Mouse (Mus musculus) CH12.LX (cell line): Measurements from ENCODE around the gene Rap1gap. TPM values are rescaled to one million over a fixed set of nuclear protein-coding genes. Genes with fewer than 3 reads are reported as not detected.

ENCODE experiments used
- DNase-seq: peaks from one replicate; pipeline ENCODE4 v3.0.0-alpha.2; 2013; ENCODE audit errors: extremely low read depth
- H3K27ac ChIP-seq: 2 replicates; pipeline ENCODE4 v1.5.1; 2012; ENCODE audit warnings: low read depth, mild to moderate bottlenecking, control low read depth, moderate library complexity; ENCODE audit not compliant: insufficient read depth
- H3K27me3 ChIP-seq: replicated peaks from 2 replicates; pipeline ENCODE3; 2012; ENCODE audit warnings: inconsistent platforms
- H3K36me3 ChIP-seq, 2 experiments: replicated peaks in 1 of 2; 2 replicates each; pipeline versions ENCODE3 to v1.6.1; 2012; ENCODE audit warnings: inconsistent platforms in 1 of 2, low read length in 1 of 2, mild to moderate bottlenecking in 1 of 2, mixed read lengths in 1 of 2, moderate library complexity in 1 of 2; ENCODE audit not compliant: control insufficient read depth in 1 of 2, insufficient read depth in 1 of 2
- H3K4me1 ChIP-seq, 2 experiments: 2 replicates each; pipeline ENCODE4 v1.6.1; 2012; ENCODE audit warnings: inconsistent platforms in 1 of 2, moderate library complexity in 1 of 2; ENCODE audit not compliant: insufficient read depth in 2 of 2, control insufficient read depth in 1 of 2
- H3K4me2 ChIP-seq: 2 replicates; pipeline ENCODE4 v1.6.1; 2012; ENCODE audit warnings: low read depth, mild to moderate bottlenecking, control low read depth; ENCODE audit not compliant: poor library complexity, insufficient read depth, severe bottlenecking
- H3K4me3 ChIP-seq, 3 experiments: fragments of 150-350 bp in 1 of 3; sonication (generic) in 1 of 3; replicated peaks in 1 of 3; 2 replicates each; pipeline versions ENCODE3 to v1.5.1; 2011 to 2012; ENCODE audit warnings: low read depth in 2 of 3, low read length in 2 of 3, mild to moderate bottlenecking in 2 of 3, moderate library complexity in 2 of 3, control low read depth in 1 of 3, improper control_type of control experiment in 1 of 3, inconsistent platforms in 1 of 3, mixed read lengths in 1 of 3; ENCODE audit not compliant: poor library complexity in 1 of 3
- H3K79me2 ChIP-seq: replicated peaks from 2 replicates; pipeline ENCODE4 v1.6.1; 2012; ENCODE audit warnings: mild to moderate bottlenecking, moderate library complexity; ENCODE audit not compliant: control insufficient read depth, poor library complexity, insufficient read depth, severe bottlenecking; ENCODE audit errors: extremely low read depth
- H3K9ac ChIP-seq: 2 replicates; pipeline ENCODE4 v1.6.1; 2012; ENCODE audit warnings: low read depth, mild to moderate bottlenecking, control low read depth, moderate library complexity; ENCODE audit not compliant: insufficient read depth
- H3K9me3 ChIP-seq: replicated peaks from 2 replicates; pipeline ENCODE3; 2012; ENCODE audit warnings: low read length, inconsistent platforms, mixed read lengths
- BHLHE40 ChIP-seq: IDR thresholded peaks from 2 replicates; pipeline ENCODE4 v1.6.1; 2011; ENCODE audit warnings: mild to moderate bottlenecking, low read depth, low read length, improper control_type of control experiment
- CHD1 ChIP-seq: IDR thresholded peaks from 2 replicates; pipeline ENCODE4 v1.6.1; 2012; ENCODE audit warnings: low read depth, low read length, improper control_type of control experiment, inconsistent platforms
- CHD2 ChIP-seq: IDR thresholded peaks from 2 replicates; pipeline ENCODE4 v1.6.1; 2011; ENCODE audit warnings: low read length, improper control_type of control experiment
- CTCF ChIP-seq, 2 experiments: IDR thresholded peaks in 1 of 2; conservative IDR thresholded peaks in 1 of 2; 2 replicates each; pipeline ENCODE4 v1.5.1; 2011 to 2012; ENCODE audit warnings: low read depth in 2 of 2, low read length in 2 of 2, improper control_type of control experiment in 1 of 2, inconsistent platforms in 1 of 2, mild to moderate bottlenecking in 1 of 2, moderate library complexity in 1 of 2
- E2F4 ChIP-seq: IDR thresholded peaks from 2 replicates; pipeline ENCODE4 v1.6.1; 2011; ENCODE audit warnings: low read depth, low read length, improper control_type of control experiment; ENCODE audit not compliant: insufficient replicate concordance
- ELF1 ChIP-seq: IDR thresholded peaks from 2 replicates; pipeline ENCODE4 v1.6.1; 2014; ENCODE audit warnings: low read depth, mild to moderate bottlenecking, inconsistent platforms, low read length, improper control_type of control experiment
- EP300 ChIP-seq: IDR thresholded peaks from 2 replicates; pipeline ENCODE4 v1.6.1; 2011; ENCODE audit warnings: low read length, improper control_type of control experiment
- ETS1 ChIP-seq: conservative IDR thresholded peaks from 2 replicates; pipeline ENCODE4 v1.6.1; 2012; ENCODE audit warnings: low read depth, mild to moderate bottlenecking, inconsistent platforms, low read length, improper control_type of control experiment, moderate library complexity
- GABPA ChIP-seq: IDR thresholded peaks from 2 replicates; pipeline ENCODE4 v1.6.1; 2012; ENCODE audit warnings: low read depth, low read length, improper control_type of control experiment, inconsistent platforms; ENCODE audit not compliant: insufficient replicate concordance
- HCFC1 ChIP-seq: IDR thresholded peaks from 2 replicates; pipeline ENCODE4 v1.6.1; 2012; ENCODE audit warnings: low read depth, mild to moderate bottlenecking, inconsistent platforms, low read length, improper control_type of control experiment
- IRF4 ChIP-seq: IDR thresholded peaks from 2 replicates; pipeline ENCODE4 v1.6.1; 2014; ENCODE audit warnings: low read depth, mild to moderate bottlenecking, inconsistent platforms, low read length, improper control_type of control experiment
- JUN ChIP-seq: IDR thresholded peaks from 2 replicates; pipeline ENCODE4 v1.6.1; 2011; ENCODE audit warnings: low read depth, mild to moderate bottlenecking, low read length, improper control_type of control experiment, moderate library complexity; ENCODE audit not compliant: insufficient read depth
- JUND ChIP-seq: conservative IDR thresholded peaks from 2 replicates; pipeline ENCODE4 v1.6.1; 2011; ENCODE audit warnings: low read depth, low read length, improper control_type of control experiment
- KAT2A ChIP-seq: IDR thresholded peaks from 2 replicates; pipeline ENCODE4 v1.6.1; 2012; ENCODE audit warnings: low read length, improper control_type of control experiment, inconsistent platforms; ENCODE audit not compliant: insufficient replicate concordance
- MAFK ChIP-seq: IDR thresholded peaks from 2 replicates; pipeline ENCODE4 v1.6.1; 2011; ENCODE audit warnings: low read length, improper control_type of control experiment; ENCODE audit not compliant: insufficient replicate concordance
- MAX ChIP-seq: IDR thresholded peaks from 2 replicates; pipeline ENCODE4 v1.6.1; 2011; ENCODE audit warnings: low read length, improper control_type of control experiment
- MAZ ChIP-seq: IDR thresholded peaks from 2 replicates; pipeline ENCODE4 v1.6.1; 2012; ENCODE audit warnings: low read depth, mild to moderate bottlenecking, inconsistent platforms, low read length, improper control_type of control experiment, moderate library complexity
- MEF2A ChIP-seq: IDR thresholded peaks from 2 replicates; pipeline ENCODE4 v1.6.1; 2014; ENCODE audit warnings: low read depth, mild to moderate bottlenecking, inconsistent platforms, low read length, improper control_type of control experiment, borderline replicate concordance
- MXI1 ChIP-seq: IDR thresholded peaks from 2 replicates; pipeline ENCODE4 v1.6.1; 2011; ENCODE audit warnings: mild to moderate bottlenecking, low read depth, low read length, improper control_type of control experiment
- MYC ChIP-seq: IDR thresholded peaks from 2 replicates; pipeline ENCODE4 v1.6.1; 2011; ENCODE audit warnings: low read depth, mild to moderate bottlenecking, improper control_type of control experiment, low read length
- NELFE ChIP-seq: IDR thresholded peaks from 2 replicates; pipeline ENCODE4 v1.6.1; 2011; ENCODE audit warnings: low read depth, low read length, improper control_type of control experiment
- NRF1 ChIP-seq: IDR thresholded peaks from 2 replicates; pipeline ENCODE4 v1.6.1; 2014; ENCODE audit warnings: low read depth, mild to moderate bottlenecking, inconsistent platforms, low read length, improper control_type of control experiment, moderate library complexity
- PAX5 ChIP-seq: IDR thresholded peaks from 2 replicates; pipeline ENCODE4 v1.6.1; 2012; ENCODE audit warnings: low read length, inconsistent platforms, mixed read lengths
- POLR2A ChIP-seq: IDR thresholded peaks from 2 replicates; pipeline ENCODE4 v1.6.1; 2011; ENCODE audit warnings: low read depth, mild to moderate bottlenecking, improper control_type of control experiment, low read length
- POLR2AphosphoS2 ChIP-seq: IDR thresholded peaks from 2 replicates; pipeline ENCODE4 v1.6.1; 2011; ENCODE audit warnings: low read depth, low read length, improper control_type of control experiment
- RAD21 ChIP-seq: IDR thresholded peaks from 2 replicates; pipeline ENCODE4 v1.6.1; 2011; ENCODE audit warnings: low read depth, mild to moderate bottlenecking, low read length, improper control_type of control experiment, moderate library complexity
- RCOR1 ChIP-seq: conservative IDR thresholded peaks from 2 replicates; pipeline ENCODE4 v1.6.1; 2012; ENCODE audit warnings: low read depth, mild to moderate bottlenecking, inconsistent platforms, low read length, improper control_type of control experiment
- SIN3A ChIP-seq: IDR thresholded peaks from 2 replicates; pipeline ENCODE4 v1.6.1; 2012; ENCODE audit warnings: low read length, improper control_type of control experiment, inconsistent platforms
- SMC3 ChIP-seq: IDR thresholded peaks from 2 replicates; pipeline ENCODE4 v1.6.1; 2011; ENCODE audit warnings: low read depth, low read length, improper control_type of control experiment
- TBP ChIP-seq: conservative IDR thresholded peaks from 2 replicates; pipeline ENCODE4 v1.6.1; 2011; ENCODE audit warnings: low read depth, low read length, improper control_type of control experiment
- TCF12 ChIP-seq: IDR thresholded peaks from 2 replicates; pipeline ENCODE4 v1.6.1; 2014; ENCODE audit warnings: low read depth, mild to moderate bottlenecking, inconsistent platforms, low read length, improper control_type of control experiment
- UBTF ChIP-seq: IDR thresholded peaks from 2 replicates; pipeline ENCODE4 v1.6.1; 2012; ENCODE audit warnings: low read depth, mild to moderate bottlenecking, inconsistent platforms, low read length, improper control_type of control experiment, moderate library complexity
- USF2 ChIP-seq: conservative IDR thresholded peaks from 2 replicates; pipeline ENCODE4 v1.6.1; 2011; ENCODE audit warnings: low read depth, low read length, improper control_type of control experiment
- ZKSCAN1 ChIP-seq: IDR thresholded peaks from 2 replicates; pipeline ENCODE4 v1.6.1; 2012; ENCODE audit warnings: low read depth, inconsistent platforms, low read length, improper control_type of control experiment, borderline replicate concordance
- ZMIZ1 ChIP-seq: IDR thresholded peaks from 2 replicates; pipeline ENCODE4 v1.6.1; 2012; ENCODE audit warnings: low read depth, mild to moderate bottlenecking, inconsistent platforms, low read length, improper control_type of control experiment
- dilution Hi-C: fragments of 300-500 bp; cut with MboI; formaldehyde crosslinking; loops from 2 replicates; pipeline ENCODE4 v1.14.3; 2020; ENCODE audit warnings: low sequenced_read_pairs; ENCODE audit not compliant: extremely low pct_unique_long_range_greater_than_20kb, extremely low pct_ligation_motif_present
- in situ Hi-C: fragments of 300-500 bp; cut with MboI; formaldehyde crosslinking; loops from 3 replicates; pipeline ENCODE4 v1.14.3; 2019; ENCODE audit warnings: low sequenced_read_pairs, low pct_ligation_motif_present, low pct_unique_long_range_greater_than_20kb, mixed read lengths
- polyA plus RNA-seq: library from polyadenylated mRNA; unstranded; fragments of >175 nt; gene quantifications from 2 replicates; pipeline ENCODE4 v1.2.1, GENCODE M21; 2012; ENCODE audit warnings: low read depth; ENCODE audit not compliant: insufficient read length
- total RNA-seq, 2 experiments: library from RNA; depleted of rRNA; stranded (reverse); fragments of 300-350 nt in 1 of 2; fragments of >200 nt in 1 of 2; gene quantifications; 2 replicates each; pipeline ENCODE4 v1.2.3; 2012 to 2014

Rap1gap gene
- total and polyA plus RNA-seq, 3 experiments, result 3.0 to 11.1 (median 5.8) TPM

DNA sequence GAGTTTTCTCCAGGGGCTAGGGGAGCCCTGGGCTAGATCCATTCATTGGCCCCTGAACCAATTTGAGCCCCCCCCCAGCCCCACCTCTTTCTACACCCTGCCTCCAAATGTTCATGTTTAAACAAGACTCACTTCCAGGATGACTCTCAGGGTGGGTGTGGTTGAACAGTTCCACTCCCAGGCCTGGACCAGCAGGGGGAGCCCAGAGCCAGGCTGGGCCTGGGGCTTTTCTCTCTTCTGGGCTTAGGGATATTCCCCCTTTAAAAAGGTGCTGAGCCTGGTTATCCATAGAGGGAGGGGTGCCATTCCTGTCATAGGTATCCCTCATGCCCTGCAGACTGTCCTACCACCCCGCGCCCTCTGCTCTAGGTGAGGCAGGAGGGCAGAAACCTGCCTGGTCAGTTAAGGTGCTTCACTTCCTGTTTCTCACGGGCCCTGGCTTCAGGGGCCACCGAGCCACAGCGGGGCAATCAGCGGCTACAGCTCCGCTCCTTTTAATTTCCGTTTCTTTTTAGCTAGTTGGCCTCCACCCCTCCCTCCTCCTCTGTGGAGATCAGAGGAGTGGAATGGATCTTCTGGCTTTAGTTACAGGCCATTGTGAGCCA, 49.6 kb downstream of the Rap1gap start:
- Histone ChIP-seq H3K4me1 (peaks cover 12 to 30% of the 10 kb centered on the region in 2 experiments), H3K4me2 (peak overlapping the region; percentile 83), H3K4me3 (peak overlapping the region in 1 of 3 experiments; percentile 16)
- in situ Hi-C loops, result no loop called here
- no peak for TF ChIP-seq BHLHE40
- TF ChIP-seq ZKSCAN1, result no peak
- no peak for TF ChIP-seq ZMIZ1
- no peak for TF ChIP-seq JUN
- TF ChIP-seq USF2, result no peak
- TF ChIP-seq MXI1, result no peak
- TF ChIP-seq CHD1, result no peak
- TF ChIP-seq GABPA, result no peak
- no peak for TF ChIP-seq TCF12
- 0 out of 2 replicates have a peak, but pooled peaks have one; percentile 15 for TF ChIP-seq MAX
- TF ChIP-seq POLR2AphosphoS2, result no peak
- no peak for TF ChIP-seq NRF1
- TF ChIP-seq MAZ, result peak; percentile 67; the same call in 1 of the 2 replicates
- TF ChIP-seq SMC3, result peak; percentile 63
- peak; percentile 48 for TF ChIP-seq RAD21
- no peak for TF ChIP-seq E2F4
- TF ChIP-seq CHD2, result no peak
- no peak; the same call in 1 of the 2 replicates for TF ChIP-seq HCFC1
- no peak for TF ChIP-seq JUND
- peak; percentile 83 for TF ChIP-seq IRF4
- no peak for TF ChIP-seq RCOR1
- TF ChIP-seq ELF1, result peak; percentile 79
- peak; percentile 26; the same call in 1 of the 2 replicates for TF ChIP-seq ETS1
- no peak for TF ChIP-seq TBP
- TF ChIP-seq PAX5, result no peak
- peak; percentile 48 to 77; a peak in 3 of 4 replicates for TF ChIP-seq CTCF (conservative IDR thresholded peaks at IDR 0.05 in 1 of 2, IDR thresholded peaks at IDR 0.05 in 1 of 2; ENCODE audit: low read depth in 2 of 2, low read length in 2 of 2)
- TF ChIP-seq POLR2A, result peak; percentile 31; the same call in 1 of the 2 replicates
- TF ChIP-seq SIN3A, result no peak
- TF ChIP-seq MAFK, result no peak
- no peak for TF ChIP-seq UBTF
- 0 out of 2 replicates have a peak, but pooled peaks have one; percentile 25 for TF ChIP-seq EP300
- TF ChIP-seq MYC, result no peak
- no peak for TF ChIP-seq KAT2A
- TF ChIP-seq MEF2A, result 0 out of 2 replicates have a peak, but pooled peaks have one; percentile 23
- TF ChIP-seq NELFE, result no peak
- TF ChIP-seq, all 38 proteins: peak for 11
- H3K9ac ChIP-seq, result 0 out of 2 replicates have a peak overlapping the region, but pooled peaks have one; percentile 10
- H3K9me3 ChIP-seq, result no peaks in the 10 kb centered on the region
- H3K27ac ChIP-seq, result no peak overlapping the region
- peak; percentile 64 for DNase-seq
- dilution Hi-C loops, result no loop called here
- H3K27me3 ChIP-seq, result peaks cover 53% of the 10 kb centered on the region
- H3K79me2 ChIP-seq, result no peaks in the 10 kb centered on the region
- no peaks in the 10 kb centered on the region for H3K36me3 ChIP-seq
